Mouse (Mus musculus) heart, postnatal 25 days (tissue): ENCODE results near the gene Nelfcd. TPM values are rescaled to one million over a fixed set of nuclear protein-coding genes. Genes with fewer than 3 reads are reported as not detected.

Source experiments
- DNase-seq: peaks from one replicate; pipeline ENCODE4 v3.0.0; 2022; ENCODE audit warnings: low spot score
- intact Hi-C: fragments of 180-260 bp; cut with DNase I; formaldehyde crosslinking; loops from one replicate; pipeline ENCODE4 v1.15.1; 2025
- total RNA-seq, 2 experiments: library from RNA; stranded (reverse); gene quantifications; 2 replicates each; pipeline ENCODE4 v1.2.3; 2021

Gene Nelfcd
- total RNA-seq, 2 experiments from 2014 or later = 29.0 to 30.1 TPM

- intact Hi-C loops = no loop called here
- no peak for DNase-seq
Observed at GRCm38 (mm10) chr2:174436076-174436701, 20.6 kb downstream of the Nelfcd start.

GRCm38 (mm10) chr2:174436916-174437696 is 21.5 kb downstream of the Nelfcd start:
- intact Hi-C loops = no loop called here
- no peak for DNase-seq

- intact Hi-C loops = no loop called here
- no peak for DNase-seq
Observed at GRCm38 (mm10) chr2:174437697-174437982, 22.0 kb downstream of the Nelfcd start.

DNA sequence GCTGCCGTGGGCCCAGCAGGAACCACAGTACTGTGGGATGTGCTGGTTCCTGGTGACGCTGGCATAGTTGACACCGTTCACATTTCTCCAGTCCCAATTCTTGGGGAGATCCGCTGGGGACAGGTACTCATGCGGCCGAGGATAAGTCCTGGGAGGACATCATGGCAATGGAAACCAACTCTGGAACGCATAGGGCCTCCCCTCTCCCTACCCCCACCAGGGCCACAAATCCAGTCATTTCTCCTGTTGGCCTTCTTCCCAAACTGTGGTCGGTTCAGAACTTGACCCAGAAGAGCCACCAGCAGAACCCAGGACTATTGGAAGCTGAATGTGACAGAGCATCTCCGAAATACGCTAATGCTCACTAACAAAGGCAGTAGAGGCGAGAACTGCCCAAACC is 22.6 kb downstream of the Nelfcd start:
- no peak for DNase-seq

DNA sequence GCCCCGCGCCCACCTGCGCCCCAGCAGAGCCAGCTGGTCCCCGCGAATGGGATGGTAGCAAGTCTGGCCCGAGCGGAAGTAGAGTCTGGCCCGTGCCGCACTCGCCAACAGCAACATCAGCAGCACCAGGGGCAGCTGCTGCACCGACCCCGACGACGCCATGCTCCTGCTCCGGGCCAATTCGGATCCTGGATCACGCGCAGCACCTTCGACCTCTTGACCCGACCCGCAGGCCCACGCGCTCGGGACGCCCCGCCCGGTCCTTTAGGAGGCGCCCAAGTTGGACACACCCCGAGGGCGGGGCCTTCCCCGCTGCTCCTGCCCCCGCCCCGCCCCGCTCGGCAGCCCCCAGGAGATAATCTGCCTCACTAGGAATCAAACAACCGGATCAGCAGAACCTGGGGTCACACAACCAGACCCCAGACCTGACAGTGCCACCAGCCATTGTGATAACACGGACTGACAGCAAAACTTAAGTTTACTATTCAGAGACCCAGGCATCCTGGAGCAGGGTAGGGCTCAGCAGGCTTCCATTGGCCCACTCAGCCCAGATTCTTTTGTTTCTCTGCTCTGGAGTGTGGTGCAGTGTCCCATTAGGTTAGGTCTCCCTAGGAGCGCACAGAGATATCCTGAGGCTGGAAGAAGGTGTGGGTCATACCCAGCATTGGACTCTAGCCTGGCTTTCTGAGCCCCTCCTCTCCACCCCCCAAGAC is 23.3 kb downstream of the Nelfcd start, which contains the start of gene Ctsz:
TSS of gene Ctsz (minus strand) at position 303 of the 713 bp plus-strand sequence.
- DNase-seq = peak; percentile 63
- intact Hi-C loops = no loop called here

More for the DNA sequence above, 22.6 kb downstream of the Nelfcd start:
- intact Hi-C loops = no loop called here

- intact Hi-C loops = no loop called here
Observed at GRCm38 (mm10) chr2:174439450-174439838, 23.8 kb downstream of the Nelfcd start.

DNA sequence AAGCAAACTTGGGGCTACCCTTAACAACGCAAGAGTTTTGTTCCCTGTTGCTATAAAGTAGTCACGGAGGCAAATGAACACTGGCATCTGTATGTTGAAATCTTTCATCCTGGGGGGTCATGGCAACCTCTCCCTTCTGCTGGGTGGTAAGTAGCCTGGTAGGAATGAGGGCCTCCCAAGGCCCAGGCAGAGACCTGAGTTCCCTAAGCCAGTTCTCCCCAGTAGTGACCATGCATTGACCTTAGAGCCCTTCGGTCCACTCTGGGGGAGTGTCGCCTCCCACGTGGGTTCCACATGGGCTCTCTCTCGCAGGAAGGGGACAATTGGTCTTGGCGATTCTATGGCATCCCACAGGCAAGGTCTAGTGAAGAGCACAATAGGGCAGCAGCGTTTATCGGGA is 24.4 kb downstream of the Nelfcd start:
- DNase-seq = no peak
- intact Hi-C loops = no loop called here

More at GRCm38 (mm10) chr2:174439450-174439838, 23.8 kb downstream of the Nelfcd start:
- no peak for DNase-seq

- DNase-seq = no peak
- intact Hi-C loops = no loop called here
Observed at GRCm38 (mm10) chr2:174441898-174442297, 26.3 kb downstream of the Nelfcd start.

DNA sequence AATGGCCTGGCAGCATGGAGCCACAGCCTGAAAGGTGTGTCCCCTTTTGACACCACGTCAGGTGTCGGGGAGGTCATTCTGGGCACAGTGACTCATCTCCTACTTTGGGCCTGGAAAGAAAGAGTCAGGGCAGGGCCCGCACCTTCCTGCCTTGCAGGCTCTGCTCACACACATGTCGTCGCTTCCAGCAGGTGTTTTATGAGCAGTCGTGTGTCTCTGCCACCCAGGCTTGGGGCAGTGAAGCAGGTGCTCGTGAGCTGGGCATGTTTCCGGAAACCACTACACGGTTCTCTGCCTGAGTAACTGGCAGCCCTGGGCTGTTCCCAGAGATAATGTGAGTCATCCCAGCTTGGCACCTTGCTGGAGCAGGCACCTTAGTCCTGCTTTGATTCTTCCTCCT is 26.9 kb downstream of the Nelfcd start:
- DNase-seq = no peak
- intact Hi-C loops = no loop called here

- DNase-seq = no peak
- intact Hi-C loops = no loop called here
Observed at GRCm38 (mm10) chr2:174443046-174443445, 27.4 kb downstream of the Nelfcd start.

- intact Hi-C loops = no loop called here
- no peak for DNase-seq
Observed at GRCm38 (mm10) chr2:174444359-174444758, 28.8 kb downstream of the Nelfcd start.

- no peak for DNase-seq
- intact Hi-C loops = no loop called here
Observed at GRCm38 (mm10) chr2:174445018-174445417, 29.4 kb downstream of the Nelfcd start.

DNA sequence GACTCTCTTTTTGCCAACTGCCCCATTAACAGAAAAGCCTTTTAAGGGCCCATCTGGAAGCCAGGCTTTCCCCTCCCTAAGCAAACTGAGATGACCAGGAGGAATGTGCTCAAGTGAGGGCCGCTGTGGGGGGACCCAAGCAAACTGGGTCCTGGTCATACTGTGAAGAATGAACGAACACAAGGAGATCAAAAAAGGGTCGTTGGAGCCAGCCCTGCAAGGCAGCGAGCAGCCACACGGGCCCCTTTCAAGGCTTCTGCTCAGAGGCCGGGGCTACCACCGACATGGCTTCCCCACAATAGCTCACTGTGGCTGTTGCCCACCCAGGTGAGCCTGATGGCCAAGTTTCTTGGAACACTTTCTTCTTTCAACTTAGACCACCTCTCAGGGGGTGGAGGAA is 30.9 kb downstream of the Nelfcd start:
- intact Hi-C loops = no loop called here
- no peak for DNase-seq

DNA sequence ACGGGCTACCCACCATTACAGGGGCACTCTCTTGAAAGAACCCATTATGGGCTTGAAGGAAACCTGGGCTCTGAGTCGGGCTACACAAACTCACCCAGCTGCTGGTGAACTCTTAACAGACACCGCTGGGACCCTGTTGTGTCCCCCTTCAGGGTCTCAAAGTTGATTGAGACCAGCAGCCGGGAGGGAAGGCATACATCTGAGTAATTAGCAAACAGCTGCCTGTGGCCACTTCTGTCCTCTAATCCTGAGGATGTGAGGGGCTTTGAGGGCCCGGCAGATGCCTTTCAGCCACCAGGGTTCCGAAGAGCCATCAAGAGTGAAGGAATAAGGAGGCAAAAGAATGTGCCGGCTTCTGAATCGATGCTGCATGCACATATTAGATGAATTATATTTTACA is 31.3 kb downstream of the Nelfcd start:
- DNase-seq = no peak
- intact Hi-C loops = no loop called here

GRCm38 (mm10) chr2:174448405-174448804 is 32.8 kb downstream of the Nelfcd start:
- no peak for DNase-seq
- intact Hi-C loops = no loop called here

DNA sequence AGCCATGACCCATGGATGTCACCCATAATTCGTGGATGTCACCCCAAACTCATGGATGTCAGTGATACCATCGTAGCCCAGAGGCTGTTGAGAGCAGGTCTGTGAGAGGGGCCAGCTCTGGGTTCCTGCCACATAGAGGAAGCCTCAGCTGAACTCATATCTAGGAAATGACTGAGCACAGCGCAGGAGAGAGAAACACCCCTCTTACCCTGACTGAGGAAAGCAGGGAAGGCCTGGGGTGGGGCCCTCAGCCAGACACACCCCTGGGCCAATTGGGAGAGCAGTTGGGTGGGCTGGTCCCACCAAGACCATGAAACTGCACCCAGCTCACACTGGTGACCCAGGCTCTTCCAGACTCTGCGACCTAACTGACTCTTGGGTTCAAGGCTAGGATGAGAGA is 34.7 kb downstream of the Nelfcd start, which contains the start of gene Tubb1:
TSS of gene Tubb1 (plus strand) at position 343 of the 400 bp plus-strand sequence.
- intact Hi-C loops = no loop called here
- DNase-seq = no peak

DNA sequence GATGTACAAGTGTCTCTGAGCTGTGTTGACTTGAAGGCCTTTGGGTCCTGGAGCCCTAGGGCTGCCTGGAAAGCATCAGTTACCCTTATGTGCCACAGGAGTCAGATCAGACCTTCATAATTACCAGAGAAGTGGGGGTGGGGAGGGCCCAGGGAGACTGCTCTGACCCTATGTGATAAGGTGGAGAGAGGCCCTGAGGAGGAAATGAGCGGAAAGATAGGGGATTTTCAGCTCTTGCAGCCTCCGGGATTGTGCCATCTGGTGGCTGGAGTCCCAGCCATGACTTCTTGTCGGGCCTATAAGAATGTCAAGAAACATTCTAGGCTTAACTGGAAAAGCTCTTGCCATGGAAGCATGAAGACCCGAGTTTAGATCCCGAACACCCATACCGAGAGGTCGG is 38.1 kb downstream of the Nelfcd start:
- intact Hi-C loops = loop anchor here (1.0 kb wide), 1 partner anchor 141 kb away; no protein-coding TSS in a partner anchor
- DNase-seq = no peak

- no peak for DNase-seq
- intact Hi-C loops = no loop called here
Observed at GRCm38 (mm10) chr2:174459365-174459764, 43.8 kb downstream of the Nelfcd start.

- intact Hi-C loops = loop anchor here (5.0 to 10.0 kb wide), 2 partner anchors 136 to 389 kb away; partner anchors contain the start of gene Stx16
- DNase-seq = no peak
Observed at GRCm38 (mm10) chr2:174463370-174463769, 47.8 kb downstream of the Nelfcd start.

DNA sequence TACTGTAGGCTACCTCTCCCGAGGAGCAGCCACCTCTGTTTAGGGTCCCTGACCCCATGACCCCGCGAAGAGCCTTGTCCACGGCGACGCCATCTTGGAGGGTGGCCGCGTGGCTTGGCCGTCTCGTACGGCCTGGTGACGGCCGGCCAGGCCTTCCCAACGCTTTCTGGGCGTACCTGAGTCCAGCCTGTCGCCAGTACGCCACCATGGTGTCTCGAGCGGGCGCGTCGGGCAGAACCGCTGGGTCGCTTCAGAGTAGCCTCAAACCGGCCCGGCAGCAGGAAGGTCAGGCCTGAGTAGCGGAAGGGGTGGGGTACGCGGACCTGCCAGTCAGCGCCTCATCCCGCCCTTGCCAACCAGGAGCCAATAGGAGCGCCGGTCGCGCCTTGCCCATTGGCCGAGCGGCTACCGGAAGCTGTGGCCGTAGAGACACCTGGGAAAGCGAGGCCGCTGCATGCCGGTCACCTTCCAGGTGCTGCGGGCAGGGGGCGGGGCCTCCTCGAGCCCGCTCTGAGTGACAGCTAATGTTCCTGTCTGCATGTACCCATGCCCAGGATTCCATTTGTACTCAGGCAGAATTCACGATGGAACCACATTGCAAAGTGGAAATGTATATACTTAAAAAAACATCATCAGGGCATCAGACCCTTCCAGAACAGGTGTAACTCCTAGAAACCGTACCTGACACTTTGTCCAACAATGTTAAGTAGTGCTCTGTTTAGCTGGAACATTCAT is 48.4 kb downstream of the Nelfcd start, which contains the start of gene Atp5e:
TSS of gene Atp5e (minus strand) at position 317 of the 735 bp plus-strand sequence.
- intact Hi-C loops = loop anchor here (5.0 to 10.0 kb wide), 2 partner anchors 137 to 389 kb away; partner anchors contain the start of gene Stx16
- DNase-seq = peak; percentile 93
